Mouse (Mus musculus): ENCODE data around the gene Txndc12. TPM values are rescaled to one million over a fixed set of nuclear protein-coding genes. Genes with fewer than 3 reads are reported as not detected.

The Txndc12 gene
- 52.3 and 52.7 TPM in 2 replicates for polyA plus RNA-seq (2015; fragmentation: Nextera tagmentation; extraction: Ambion mirVana)

- peak; percentile 74 for ATAC-seq
- H3K9ac ChIP-seq (ENCODE audit: low read depth, low read length), result peak within 1 kb of the TSS; percentile 96
- TF ChIP-seq CTCF (IDR thresholded peaks at IDR 0.05; ENCODE audit: low read depth), result peak; percentile 34; the same call in 1 of the 2 replicates
- under 1% methylated on average over 34 of the region's 34 CpGs for WGBS
- peak within 1 kb of the TSS; percentile 73 for H3K4me2 ChIP-seq (replicated peaks; ENCODE audit: low read depth)
- no peaks in the 10 kb centered on the region for H3K27me3 ChIP-seq (replicated peaks; ENCODE audit: control insufficient read depth, insufficient read depth, low read length)
- H3K4me1 ChIP-seq (replicated peaks; ENCODE audit: control insufficient read depth, insufficient read depth, low read length), result no peaks in the 10 kb centered on the region
- peak within 1 kb of the TSS; percentile 92 for H3K27ac ChIP-seq (ENCODE audit: low read depth, low read length)
- no peaks in the 10 kb centered on the region for H3K9me3 ChIP-seq (ENCODE audit: control insufficient read depth)
- peak within 1 kb of the TSS; percentile 99 for H3K4me3 ChIP-seq (ENCODE audit: low read depth, low read length)
- H3K36me3 ChIP-seq (ENCODE audit: control insufficient read depth, insufficient read depth), result peaks cover 6% of the 10 kb centered on the region; the same call in 1 of the 2 replicates
Measured at GRCm38 (mm10) chr4:108834115-108834970, at the start of gene Txndc12. Gene Txndc12, plus strand, starts transcription at chr4:108834601.

DNA sequence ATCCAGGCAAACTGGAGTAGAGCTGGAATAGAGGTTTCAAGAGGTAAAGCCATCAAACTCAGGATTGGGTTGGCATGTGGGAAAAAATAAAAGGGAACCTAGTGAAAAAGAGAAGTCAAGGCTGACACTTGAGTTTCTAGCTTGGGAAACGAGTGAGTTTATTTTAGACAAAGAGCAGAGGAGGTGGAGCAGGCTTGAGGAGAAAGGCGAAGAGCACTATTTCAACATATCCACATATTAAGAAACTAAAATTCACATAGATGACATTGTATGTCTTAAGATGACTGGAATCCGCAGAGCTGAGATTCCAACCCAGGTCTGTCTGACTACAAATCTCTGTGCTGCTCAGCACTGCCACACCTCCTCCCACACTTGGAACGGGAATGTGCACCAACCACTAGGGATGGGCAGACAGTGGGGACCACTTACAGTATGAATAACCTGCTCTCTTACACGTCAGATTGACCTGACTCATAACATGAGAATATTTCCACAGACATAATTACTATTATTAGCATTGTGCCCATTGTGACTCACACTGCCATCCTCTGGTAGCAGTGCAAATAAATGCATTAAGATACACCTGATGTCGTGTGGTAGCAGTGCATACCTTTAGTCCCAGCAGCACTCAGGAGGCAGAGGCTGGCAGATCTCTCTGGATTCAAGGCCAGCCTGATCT is 45.0 kb upstream of the Txndc12 start:
- peak; percentile 62 for TF ChIP-seq CTCF (IDR thresholded peaks at IDR 0.05; ENCODE audit: low read depth)
- Histone ChIP-seq H3K4me1 (replicated peaks; ENCODE audit: control insufficient read depth, insufficient read depth, low read length) (no peaks in the 10 kb centered on the region), H3K9me3 (ENCODE audit: control insufficient read depth) (no peaks in the 10 kb centered on the region), H3K4me3 (ENCODE audit: low read depth, low read length) (no peak overlapping the region), H3K9ac (ENCODE audit: low read depth, low read length) (no peak overlapping the region), H3K36me3 (ENCODE audit: control insufficient read depth, insufficient read depth) (no peaks in the 10 kb centered on the region), H3K27me3 (replicated peaks; ENCODE audit: control insufficient read depth, insufficient read depth, low read length) (no peaks in the 10 kb centered on the region), H3K4me2 (replicated peaks; ENCODE audit: low read depth) (no peak overlapping the region), H3K27ac (ENCODE audit: low read depth, low read length) (no peak overlapping the region)
- WGBS, result 64% methylated on average over 6 of the region's 6 CpGs
- ATAC-seq, result peak; percentile 36; the same call in 1 of the 2 replicates

- Histone ChIP-seq H3K27ac (ENCODE audit: low read depth, low read length) (no peak overlapping the region), H3K9ac (ENCODE audit: low read depth, low read length) (no peak overlapping the region), H3K36me3 (ENCODE audit: control insufficient read depth, insufficient read depth) (no peaks in the 10 kb centered on the region), H3K27me3 (replicated peaks; ENCODE audit: control insufficient read depth, insufficient read depth, low read length) (no peaks in the 10 kb centered on the region), H3K4me2 (replicated peaks; ENCODE audit: low read depth) (no peak overlapping the region), H3K4me3 (ENCODE audit: low read depth, low read length) (no peak overlapping the region), H3K4me1 (replicated peaks; ENCODE audit: control insufficient read depth, insufficient read depth, low read length) (no peaks in the 10 kb centered on the region), H3K9me3 (ENCODE audit: control insufficient read depth) (no peaks in the 10 kb centered on the region)
- 66% methylated on average over 1 of the region's 1 CpGs for WGBS
- no peak for ATAC-seq
- TF ChIP-seq CTCF (IDR thresholded peaks at IDR 0.05; ENCODE audit: low read depth), result no peak
Measured at GRCm38 (mm10) chr4:108790507-108790906, 43.9 kb upstream of the Txndc12 start.

- Histone ChIP-seq H3K4me3 (ENCODE audit: low read depth, low read length) (no peak overlapping the region), H3K4me2 (replicated peaks; ENCODE audit: low read depth) (no peak overlapping the region), H3K9ac (ENCODE audit: low read depth, low read length) (no peak overlapping the region), H3K36me3 (ENCODE audit: control insufficient read depth, insufficient read depth) (no peaks in the 10 kb centered on the region), H3K9me3 (ENCODE audit: control insufficient read depth) (no peaks in the 10 kb centered on the region), H3K4me1 (replicated peaks; ENCODE audit: control insufficient read depth, insufficient read depth, low read length) (no peaks in the 10 kb centered on the region), H3K27me3 (replicated peaks; ENCODE audit: control insufficient read depth, insufficient read depth, low read length) (no peaks in the 10 kb centered on the region), H3K27ac (ENCODE audit: low read depth, low read length) (no peak overlapping the region)
- 50% methylated on average over 1 of the region's 1 CpGs for WGBS
- no peak for ATAC-seq
- no peak for TF ChIP-seq CTCF (IDR thresholded peaks at IDR 0.05; ENCODE audit: low read depth)
Measured at GRCm38 (mm10) chr4:108793941-108794340, 40.5 kb upstream of the Txndc12 start.

GRCm38 (mm10) chr4:108796701-108797100 is 37.7 kb upstream of the Txndc12 start:
- WGBS, result 55% methylated on average over 4 of the region's 4 CpGs
- H3K27me3 ChIP-seq (replicated peaks; ENCODE audit: control insufficient read depth, insufficient read depth, low read length), result no peaks in the 10 kb centered on the region
- H3K4me2 ChIP-seq (replicated peaks; ENCODE audit: low read depth), result no peak overlapping the region
- no peak for TF ChIP-seq CTCF (IDR thresholded peaks at IDR 0.05; ENCODE audit: low read depth)
- H3K9me3 ChIP-seq (ENCODE audit: control insufficient read depth), result no peaks in the 10 kb centered on the region
- H3K36me3 ChIP-seq (ENCODE audit: control insufficient read depth, insufficient read depth), result no peaks in the 10 kb centered on the region
- H3K27ac ChIP-seq (ENCODE audit: low read depth, low read length), result no peak overlapping the region
- no peaks in the 10 kb centered on the region for H3K4me1 ChIP-seq (replicated peaks; ENCODE audit: control insufficient read depth, insufficient read depth, low read length)
- H3K9ac ChIP-seq (ENCODE audit: low read depth, low read length), result no peak overlapping the region
- no peak overlapping the region for H3K4me3 ChIP-seq (ENCODE audit: low read depth, low read length)
- ATAC-seq, result no peak

DNA sequence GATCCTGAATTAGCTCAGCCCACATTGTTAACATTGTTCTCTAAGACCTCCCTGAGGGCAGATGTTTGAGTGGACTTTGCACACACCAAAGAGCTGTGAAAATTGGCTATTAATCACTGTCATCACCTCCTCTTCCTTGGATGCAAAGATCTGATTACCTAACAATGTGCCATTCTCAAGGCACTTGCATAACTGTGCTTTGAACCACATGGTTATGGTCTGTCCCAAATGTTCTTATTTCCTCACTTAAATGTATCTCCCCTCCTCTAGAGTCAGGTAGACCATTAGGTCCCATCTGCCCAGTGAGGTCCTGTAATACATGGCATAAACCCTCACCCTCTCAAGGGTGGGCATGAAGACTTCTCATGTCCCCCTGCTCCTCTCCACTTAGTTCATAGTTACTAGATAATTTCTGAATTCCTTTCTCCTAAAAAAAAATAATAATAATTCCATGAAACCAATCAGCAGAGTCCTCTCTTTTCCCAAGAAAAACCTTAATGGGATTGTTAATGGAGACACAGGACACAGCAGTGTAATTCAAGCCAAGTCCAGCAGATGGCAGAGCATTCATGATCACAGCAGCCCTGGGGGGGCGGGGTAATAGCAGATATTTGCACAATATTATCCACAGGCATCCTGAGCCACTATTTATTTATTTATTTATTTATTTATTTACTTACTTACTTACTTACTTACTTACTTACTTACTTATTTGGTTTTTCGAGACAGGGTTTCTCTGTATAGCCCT is 36.1 kb upstream of the Txndc12 start:
- Histone ChIP-seq H3K4me1 (replicated peaks; ENCODE audit: control insufficient read depth, insufficient read depth, low read length) (no peaks in the 10 kb centered on the region), H3K36me3 (ENCODE audit: control insufficient read depth, insufficient read depth) (no peaks in the 10 kb centered on the region), H3K9ac (ENCODE audit: low read depth, low read length) (no peak overlapping the region), H3K27ac (ENCODE audit: low read depth, low read length) (no peak overlapping the region), H3K27me3 (replicated peaks; ENCODE audit: control insufficient read depth, insufficient read depth, low read length) (no peaks in the 10 kb centered on the region), H3K4me3 (ENCODE audit: low read depth, low read length) (no peak overlapping the region), H3K4me2 (replicated peaks; ENCODE audit: low read depth) (no peak overlapping the region), H3K9me3 (ENCODE audit: control insufficient read depth) (no peaks in the 10 kb centered on the region)
- WGBS, result 55% methylated on average over 2 of the region's 2 CpGs
- 0 out of 2 replicates have a peak, but pooled peaks have one; percentile 22 for ATAC-seq
- peak; percentile 79 for TF ChIP-seq CTCF (IDR thresholded peaks at IDR 0.05; ENCODE audit: low read depth)
